Mouse (Mus musculus) bone marrow, adult 2 months (tissue): Measurements from ENCODE around the gene Abca17. TPM values are rescaled to one million over a fixed set of nuclear protein-coding genes. Genes with fewer than 3 reads are reported as not detected.

Experiments
- H3K27ac ChIP-seq: fragments of 200-500 bp; 2 replicates; pipeline ENCODE4 v1.5.1; 2012; ENCODE audit warnings: low read depth, mild to moderate bottlenecking, control low read depth, inconsistent platforms, low read length; ENCODE audit not compliant: control insufficient read depth, poor library complexity, insufficient read depth
- H3K4me1 ChIP-seq: fragments of 200-500 bp; 2 replicates; pipeline ENCODE4 v1.6.1; 2011; ENCODE audit warnings: low read length; ENCODE audit not compliant: control insufficient read depth, insufficient read depth
- H3K4me3 ChIP-seq: fragments of 200-500 bp; replicated peaks from 2 replicates; pipeline ENCODE3; 2011; ENCODE audit warnings: mild to moderate bottlenecking, low read depth, low read length, control low read depth; ENCODE audit not compliant: control insufficient read depth
- CTCF ChIP-seq: fragments of 200-500 bp; IDR thresholded peaks from 2 replicates; pipeline ENCODE4 v1.5.1; 2011; ENCODE audit warnings: low read length, control low read depth; ENCODE audit not compliant: control insufficient read depth, insufficient read depth
- POLR2A ChIP-seq: fragments of 200-500 bp; IDR thresholded peaks from 2 replicates; pipeline ENCODE4 v1.6.1; 2011; ENCODE audit warnings: low read depth, mild to moderate bottlenecking, control low read depth, low read length, borderline replicate concordance; ENCODE audit not compliant: control insufficient read depth
- WGBS: fragments of 180-500 bp; shearing (Covaris S2); methylation state at CpG from one replicate; pipeline ENCODE4 v1.1.7; 2018; 5-methylcytosine and 5-hydroxymethylcytosine counted together
- polyA plus RNA-seq: library from polyadenylated mRNA; stranded (reverse); fragments of >200 nt; gene quantifications from 2 replicates; pipeline ENCODE4 v1.2.4, GENCODE M21; 2011; ENCODE audit warnings: low replicate concordance; ENCODE audit not compliant: missing spikeins, insufficient read depth, insufficient read length

Abca17 gene
- polyA plus RNA-seq, 1 experiment, result not detected

GRCm38 (mm10) chr17:24279907-24280306 lies 71.0 kb downstream of the Abca17 start:
- no peak overlapping the region for H3K4me3 ChIP-seq
- WGBS, result 60% methylated on average over 4 of the region's 4 CpGs
- TF ChIP-seq CTCF, result no peak
- no peak for TF ChIP-seq POLR2A
- no peaks in the 10 kb centered on the region for H3K4me1 ChIP-seq
- H3K27ac ChIP-seq, result no peak overlapping the region

DNA sequence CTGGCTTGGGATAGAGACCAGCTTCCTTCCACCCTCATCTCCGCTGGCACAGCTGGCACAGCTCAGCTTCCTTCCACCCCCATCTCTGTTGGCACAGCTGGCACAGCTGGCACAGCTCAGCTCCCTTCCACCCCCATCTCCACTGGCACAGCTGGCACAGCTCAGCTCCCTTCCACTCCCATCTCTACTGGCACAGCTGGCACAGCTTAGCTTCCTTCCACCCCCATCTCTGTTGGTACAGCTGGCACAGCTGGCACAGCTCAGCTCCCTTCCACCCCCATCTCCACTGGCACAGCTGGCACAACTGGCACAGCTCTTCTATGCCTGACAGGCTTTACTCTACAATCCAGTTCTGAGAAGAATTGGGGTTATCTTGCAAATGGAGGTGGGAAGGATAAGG lies 83.7 kb downstream of the Abca17 start:
- no peaks in the 10 kb centered on the region for H3K4me1 ChIP-seq
- no peak overlapping the region for H3K27ac ChIP-seq
- 50% methylated on average over 1 of the region's 1 CpGs for WGBS
- no peak overlapping the region for H3K4me3 ChIP-seq
- no peak for TF ChIP-seq CTCF
- no peak for TF ChIP-seq POLR2A

DNA sequence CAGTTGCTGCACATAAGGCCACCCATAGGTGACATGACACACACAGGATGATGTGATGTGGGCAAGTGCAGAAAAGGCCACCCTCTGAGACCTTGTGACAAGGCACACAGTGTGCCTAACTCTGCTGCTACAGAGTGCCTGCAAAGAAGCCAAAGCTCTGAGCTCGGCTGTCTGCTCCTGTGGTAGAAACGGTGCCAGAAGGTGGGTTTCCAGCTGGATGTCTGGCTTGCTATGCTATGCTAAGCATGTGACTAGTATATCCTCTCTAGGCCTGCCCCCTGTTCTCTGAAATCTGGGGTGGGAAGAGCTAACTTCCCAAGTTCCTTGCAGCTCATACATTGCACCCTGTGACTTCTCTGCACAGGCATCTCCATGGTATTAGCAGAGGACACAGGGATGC lies 86.1 kb downstream of the Abca17 start:
- no peak overlapping the region for H3K4me3 ChIP-seq
- WGBS, result 77% methylated on average over 2 of the region's 2 CpGs
- H3K4me1 ChIP-seq, result peaks cover 3% of the 10 kb centered on the region; the same call in 1 of the 2 replicates
- TF ChIP-seq CTCF (no peak), POLR2A (no peak)
- no peak overlapping the region for H3K27ac ChIP-seq

DNA sequence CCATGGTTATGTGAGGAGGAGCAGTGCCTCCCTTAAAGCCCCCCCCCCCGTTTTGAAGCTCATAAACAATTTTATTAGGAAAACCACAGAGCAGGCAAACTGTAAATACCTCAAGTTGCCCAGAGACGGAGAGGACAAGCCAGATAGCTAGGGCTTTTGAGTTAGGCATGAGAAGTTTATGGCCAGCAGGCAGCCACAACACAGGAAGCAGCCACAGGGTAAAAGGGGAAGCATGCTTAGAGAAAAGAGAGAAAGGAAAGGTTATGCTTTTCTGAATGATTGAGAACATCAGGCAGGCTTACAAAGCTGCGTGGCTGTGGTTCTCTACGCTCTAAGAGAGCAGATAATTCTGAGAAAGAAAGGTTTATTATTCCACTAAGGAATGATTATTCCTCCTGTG lies 90.4 kb downstream of the Abca17 start:
- Histone ChIP-seq H3K4me3 (no peak overlapping the region), H3K4me1 (peaks cover 4% of the 10 kb centered on the region; the same call in 1 of the 2 replicates), H3K27ac (peak overlapping the region; percentile 6; the same call in 1 of the 2 replicates)
- WGBS, result 11% methylated on average over 4 of the region's 4 CpGs
- TF ChIP-seq CTCF (no peak), POLR2A (no peak)

- no peak for TF ChIP-seq CTCF
- no peak for TF ChIP-seq POLR2A
- Histone ChIP-seq H3K27ac (no peak overlapping the region), H3K4me1 (peaks cover 4% of the 10 kb centered on the region; the same call in 1 of the 2 replicates), H3K4me3 (no peak overlapping the region)
- WGBS, result 5% methylated on average over 5 of the region's 5 CpGs
Observed at GRCm38 (mm10) chr17:24259702-24260101, 91.2 kb downstream of the Abca17 start.

DNA sequence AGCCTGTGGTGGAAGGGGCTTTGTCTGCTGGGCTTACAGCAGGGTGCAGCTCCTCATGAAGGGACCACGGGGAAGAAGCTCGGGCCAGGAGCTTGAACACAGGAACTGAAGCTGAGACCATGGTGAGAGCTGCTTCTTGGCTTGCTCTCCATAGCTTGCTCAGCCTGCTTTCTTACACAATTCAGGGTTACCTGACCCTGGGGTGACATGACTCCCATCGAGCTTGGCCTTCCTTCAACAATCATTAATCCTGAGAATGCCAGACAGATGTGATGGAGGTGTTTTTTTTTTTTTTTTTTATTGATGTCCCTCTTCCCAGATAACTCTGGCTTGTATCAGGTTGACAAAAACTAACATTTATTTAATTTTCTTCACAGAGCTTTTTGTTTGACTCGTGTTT lies 91.9 kb downstream of the Abca17 start:
- 36% methylated on average over 4 of the region's 4 CpGs for WGBS
- no peak overlapping the region for H3K4me3 ChIP-seq
- peaks cover 4% of the 10 kb centered on the region; the same call in 1 of the 2 replicates for H3K4me1 ChIP-seq
- TF ChIP-seq CTCF (no peak), POLR2A (no peak)
- no peak overlapping the region for H3K27ac ChIP-seq

DNA sequence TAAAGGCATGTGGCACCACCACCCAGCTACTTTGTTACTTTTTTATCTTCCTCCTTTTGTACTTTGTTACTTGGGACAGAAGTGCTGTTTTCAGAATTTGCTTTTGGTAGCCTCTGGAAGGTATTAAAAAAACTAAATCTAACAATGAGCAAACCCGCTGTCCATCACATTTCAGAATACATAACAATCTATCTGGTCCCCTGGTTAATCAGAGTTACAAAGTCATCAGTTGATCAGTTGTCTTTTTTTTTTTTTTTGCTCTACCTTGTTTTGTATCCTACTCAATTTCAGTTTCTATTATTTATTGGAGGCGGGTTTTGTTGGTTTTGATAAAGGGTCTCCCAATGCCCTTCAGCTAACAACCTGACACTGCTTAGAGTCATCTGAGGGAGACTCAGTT lies 98.5 kb downstream of the Abca17 start:
- Histone ChIP-seq H3K4me3 (no peak overlapping the region), H3K4me1 (no peaks in the 10 kb centered on the region; the same call in 1 of the 2 replicates), H3K27ac (peak overlapping the region; percentile 86; the same call in 1 of the 2 replicates)
- 96% methylated on average over 2 of the region's 2 CpGs for WGBS
- no peak for TF ChIP-seq CTCF
- TF ChIP-seq POLR2A, result no peak

- no peaks in the 10 kb centered on the region for H3K4me1 ChIP-seq
- H3K4me3 ChIP-seq, result peak within 1 kb of the TSS; percentile 85
- WGBS, result under 1% methylated on average over 48 of the region's 48 CpGs
- TF ChIP-seq CTCF (peak; percentile 17; the same call in 1 of the 2 replicates), POLR2A (peak; percentile 93)
- H3K27ac ChIP-seq, result peak within 1 kb of the TSS; percentile 86
Observed at GRCm38 (mm10) chr17:24251320-24252069, 99.4 kb downstream of the Abca17 start, which contains the start of gene Ccnf. Gene Ccnf (minus strand): TSS chr17:24251484.
